Mouse (Mus musculus) ES-E14 (cell line): ENCODE measurements around the gene Smim24. TPM values are rescaled to one million over a fixed set of nuclear protein-coding genes. Genes with fewer than 3 reads are reported as not detected.

Experiments
- DNase-seq: peaks from one replicate; pipeline ENCODE4 v3.0.0-alpha.2; 2013; ENCODE audit warnings: low read depth, low spot score
- H3K27ac ChIP-seq: 2 replicates; pipeline ENCODE4 v1.5.1; 2012; ENCODE audit warnings: low read depth, mild to moderate bottlenecking, low read length, moderate library complexity, mixed read lengths; ENCODE audit not compliant: poor library complexity, insufficient read depth, severe bottlenecking
- H3K36me3 ChIP-seq: 2 replicates; pipeline ENCODE4 v1.6.1; 2012; ENCODE audit warnings: mild to moderate bottlenecking, low read length, moderate library complexity, mixed read lengths; ENCODE audit not compliant: control insufficient read depth, poor library complexity, insufficient read depth, severe bottlenecking
- H3K4me1 ChIP-seq, 2 experiments: fragments of 150-350 bp in 1 of 2; sonication (generic) in 1 of 2; 2 replicates each; pipeline ENCODE4 v1.6.1; 2012; ENCODE audit warnings: low read length in 2 of 2, mild to moderate bottlenecking in 1 of 2, mixed read lengths in 1 of 2; ENCODE audit not compliant: control insufficient read depth in 2 of 2, insufficient read depth in 2 of 2, poor library complexity in 1 of 2
- H3K4me3 ChIP-seq, 2 experiments: fragments of 150-350 bp in 1 of 2; sonication (generic) in 1 of 2; 2 replicates each; pipeline ENCODE4 v1.5.1; 2012; ENCODE audit warnings: low read length in 2 of 2, low read depth in 1 of 2, mild to moderate bottlenecking in 1 of 2, mixed read lengths in 1 of 2; ENCODE audit not compliant: insufficient read depth in 1 of 2, poor library complexity in 1 of 2, severe bottlenecking in 1 of 2
- H3K9ac ChIP-seq: 2 replicates; pipeline ENCODE4 v1.6.1; 2012; ENCODE audit warnings: low read depth, mild to moderate bottlenecking, low read length, mixed read lengths; ENCODE audit not compliant: poor library complexity, insufficient read depth, severe bottlenecking
- H3K9me3 ChIP-seq: fragments of 150-350 bp; sonication (generic); 2 replicates; pipeline ENCODE4 v1.6.1; 2012; ENCODE audit warnings: low read depth, mild to moderate bottlenecking, low read length; ENCODE audit not compliant: control insufficient read depth, insufficient read depth
- CHD2 ChIP-seq: IDR thresholded peaks from 2 replicates; pipeline ENCODE4 v1.6.1; 2014; ENCODE audit warnings: mild to moderate bottlenecking, low read depth, low read length, inconsistent platforms
- HCFC1 ChIP-seq: IDR thresholded peaks from 2 replicates; pipeline ENCODE4 v1.6.1; 2012; ENCODE audit warnings: low read length, inconsistent platforms, borderline replicate concordance; ENCODE audit not compliant: insufficient read depth
- MAFK ChIP-seq: IDR thresholded peaks from 2 replicates; pipeline ENCODE4 v1.6.1; 2014; ENCODE audit warnings: mild to moderate bottlenecking, low read depth, low read length, inconsistent platforms; ENCODE audit not compliant: insufficient read depth
- ZC3H11A ChIP-seq: IDR thresholded peaks from 2 replicates; pipeline ENCODE4 v1.6.1; 2012; ENCODE audit warnings: low read depth, mild to moderate bottlenecking, inconsistent platforms, low read length, borderline replicate concordance
- ZNF384 ChIP-seq: IDR thresholded peaks from 2 replicates; pipeline ENCODE4 v1.6.1; 2012; ENCODE audit warnings: low read depth, low read length, inconsistent platforms
- in situ Hi-C, 2 experiments: fragments of 600-800 bp; cut with MboI; formaldehyde crosslinking; loops; one replicate each; pipeline ENCODE4 v1.15.1; 2025; ENCODE audit warnings: low sequenced_read_pairs in 2 of 2, inconsistent platforms in 1 of 2; ENCODE audit not compliant: unreplicated experiment in 2 of 2
- total RNA-seq: library from RNA; depleted of rRNA; stranded (reverse); fragments of 300-350 nt; gene quantifications from 2 replicates; pipeline ENCODE4 v1.2.3, GENCODE M21; 2012

The Smim24 gene
- total RNA-seq, 1 experiment, result 1.7 TPM

DNA sequence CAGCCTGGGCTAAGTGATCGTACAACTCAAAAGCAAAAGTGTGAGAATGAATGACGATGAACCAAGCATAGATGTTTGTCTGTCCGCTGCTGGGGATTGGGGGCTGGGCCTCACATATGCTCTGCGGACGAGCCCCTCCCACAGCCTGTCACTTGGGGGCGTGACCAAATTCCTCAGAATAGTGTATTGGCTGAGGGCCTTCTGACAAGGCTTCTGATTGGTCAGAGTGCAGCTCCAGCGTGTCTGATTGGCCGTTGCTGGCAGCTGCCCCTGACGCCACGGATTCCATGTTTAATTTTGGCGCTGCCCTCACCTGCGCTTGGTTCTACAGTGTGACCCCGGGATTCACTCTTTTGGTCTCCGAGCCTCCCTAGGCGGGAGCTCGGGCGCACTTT, 40.0 kb downstream of the Smim24 start:
- no peaks in the 10 kb centered on the region for H3K36me3 ChIP-seq
- no peak overlapping the region for H3K9ac ChIP-seq
- no peak overlapping the region for H3K4me3 ChIP-seq
- in situ Hi-C loops, result no loop called here
- H3K27ac ChIP-seq, result no peak overlapping the region
- peaks cover 5 to 12% of the 10 kb centered on the region in 2 experiments; a peak in 2 of 4 replicates for H3K4me1 ChIP-seq
- no peaks in the 10 kb centered on the region for H3K9me3 ChIP-seq
- DNase-seq, result peak; percentile 83
- TF ChIP-seq HCFC1 (peak; percentile 88), ZNF384 (no peak), CHD2 (peak; percentile 93)

DNA sequence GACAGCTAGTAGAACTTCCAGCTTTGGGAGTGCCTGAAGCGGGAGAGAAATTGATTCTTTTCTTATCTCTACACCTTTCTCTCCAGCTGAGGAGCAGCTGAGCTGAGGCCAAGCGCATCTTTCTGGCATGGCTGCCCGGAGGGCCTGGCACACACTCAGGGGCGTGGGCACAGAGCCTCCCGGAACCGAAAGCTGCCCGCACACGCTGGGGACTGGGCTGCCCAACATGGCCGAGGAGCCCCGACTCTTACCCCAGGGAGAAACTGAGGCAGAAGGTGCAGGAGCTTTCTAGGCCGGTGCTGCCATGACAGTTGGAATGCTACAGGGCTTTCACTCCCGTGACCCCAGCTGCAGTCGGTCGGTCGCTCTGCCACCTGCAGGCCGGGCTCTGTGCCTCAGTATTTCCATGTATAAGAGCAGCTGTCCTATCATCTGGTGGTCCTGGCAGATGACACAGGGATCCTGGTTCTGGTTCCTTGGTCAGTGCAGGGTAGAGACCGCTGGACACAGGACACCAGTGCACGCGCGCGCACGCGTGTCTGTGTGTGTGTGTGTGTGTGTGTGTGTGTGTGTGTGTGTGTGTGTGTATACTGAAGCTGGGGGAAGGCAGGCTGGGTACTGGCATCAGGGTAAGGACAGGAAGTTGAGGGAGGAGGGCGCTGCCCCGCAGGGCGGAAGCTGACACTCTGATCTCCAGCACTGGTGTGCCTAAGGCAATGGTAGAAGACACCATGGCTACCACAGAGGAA, 40.9 kb downstream of the Smim24 start:
- Histone ChIP-seq H3K9me3 (no peaks in the 10 kb centered on the region), H3K27ac (no peak overlapping the region), H3K9ac (no peak overlapping the region), H3K36me3 (no peaks in the 10 kb centered on the region), H3K4me3 (no peak overlapping the region), H3K4me1 (peaks cover 5 to 12% of the 10 kb centered on the region in 2 experiments; a peak in 2 of 4 replicates)
- no peak for DNase-seq
- TF ChIP-seq MAFK (no peak), CHD2 (no peak), ZC3H11A (no peak), HCFC1 (no peak), ZNF384 (no peak)
- in situ Hi-C loops, result no loop called here

DNA sequence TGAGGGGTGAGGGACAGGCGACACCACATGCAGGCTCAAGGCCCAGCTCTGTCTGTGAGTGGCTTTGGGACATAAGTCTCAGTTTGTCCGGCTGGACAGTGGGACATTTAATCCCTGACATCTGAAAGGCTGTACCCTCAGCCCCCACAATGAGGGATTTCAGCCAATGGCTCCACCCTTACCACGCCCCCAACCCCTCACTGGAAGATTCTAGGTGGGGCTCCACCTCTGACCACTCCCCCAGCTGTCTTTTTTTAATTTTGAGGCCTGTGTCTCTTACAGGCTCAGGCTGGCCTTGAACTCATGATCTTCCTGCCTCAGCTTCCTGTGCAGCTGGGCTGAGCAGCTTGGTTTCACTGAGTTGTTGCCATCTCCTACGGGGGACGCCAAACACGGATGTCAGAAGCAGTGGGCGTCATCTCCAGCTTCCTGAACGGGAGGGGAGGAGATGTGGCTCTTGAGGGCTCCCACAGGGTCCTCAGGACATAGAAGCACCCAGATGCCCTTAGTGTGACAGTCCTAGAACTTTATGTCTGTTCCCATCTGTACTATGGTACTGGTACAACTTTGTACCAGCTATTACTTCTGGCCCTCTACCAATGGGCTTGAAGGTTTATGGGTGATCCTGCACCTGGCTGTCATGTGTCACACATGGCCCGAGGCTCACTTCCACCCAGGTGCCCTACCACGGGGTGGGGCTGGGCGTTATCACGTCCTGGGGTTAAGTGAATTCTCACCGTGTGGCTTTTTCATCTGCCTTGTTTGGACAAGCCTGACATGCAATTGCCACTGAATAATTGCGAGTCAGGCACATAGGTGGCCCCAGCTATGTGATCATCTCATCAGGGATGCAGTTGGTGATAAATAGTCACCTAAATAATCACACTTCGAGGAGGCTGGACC, 41.8 kb downstream of the Smim24 start:
- no peak overlapping the region for H3K9ac ChIP-seq
- in situ Hi-C loops, result no loop called here

DNA sequence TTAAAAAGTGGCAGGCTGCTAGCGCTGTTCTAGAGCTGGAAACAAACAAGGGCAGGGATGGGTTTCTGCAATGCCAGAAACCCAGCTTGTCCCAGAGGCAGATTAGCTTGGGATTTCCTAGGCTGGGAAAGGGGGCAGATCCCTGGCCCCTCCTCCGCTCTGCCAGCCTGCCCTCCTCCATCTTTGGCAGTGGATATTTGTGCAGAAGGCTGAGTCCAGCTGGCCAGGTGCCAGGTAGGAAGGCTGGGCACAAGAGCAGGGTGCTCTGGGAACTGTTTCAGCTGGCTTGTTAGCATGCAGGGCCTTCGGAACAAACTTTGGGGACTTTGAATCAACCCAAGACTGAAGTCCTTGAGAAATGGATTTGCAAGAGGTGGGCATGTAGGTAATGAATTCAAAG, 42.6 kb downstream of the Smim24 start:
- Histone ChIP-seq H3K4me3 (no peak overlapping the region), H3K4me1 (peaks cover 3 to 12% of the 10 kb centered on the region in 2 experiments; a peak in 1 of 4 replicates), H3K9me3 (no peaks in the 10 kb centered on the region), H3K9ac (no peak overlapping the region), H3K27ac (no peak overlapping the region), H3K36me3 (no peaks in the 10 kb centered on the region)
- in situ Hi-C loops, result no loop called here
- TF ChIP-seq HCFC1 (no peak), CHD2 (no peak), MAFK (no peak), ZNF384 (no peak), ZC3H11A (no peak)
- no peak for DNase-seq

More for the DNA sequence above, 41.8 kb downstream of the Smim24 start:
- Histone ChIP-seq H3K27ac (no peak overlapping the region), H3K4me3 (no peak overlapping the region), H3K4me1 (peaks cover 3 to 12% of the 10 kb centered on the region in 2 experiments; a peak in 1 of 4 replicates), H3K9me3 (no peaks in the 10 kb centered on the region), H3K36me3 (no peaks in the 10 kb centered on the region)
- DNase-seq, result no peak
- no peak for TF ChIP-seq ZNF384
- TF ChIP-seq HCFC1, result no peak
- TF ChIP-seq MAFK, result no peak
- no peak for TF ChIP-seq ZC3H11A
- TF ChIP-seq CHD2, result no peak
